Mouse (Mus musculus): ENCODE data around the gene Prdm15.

DNA sequence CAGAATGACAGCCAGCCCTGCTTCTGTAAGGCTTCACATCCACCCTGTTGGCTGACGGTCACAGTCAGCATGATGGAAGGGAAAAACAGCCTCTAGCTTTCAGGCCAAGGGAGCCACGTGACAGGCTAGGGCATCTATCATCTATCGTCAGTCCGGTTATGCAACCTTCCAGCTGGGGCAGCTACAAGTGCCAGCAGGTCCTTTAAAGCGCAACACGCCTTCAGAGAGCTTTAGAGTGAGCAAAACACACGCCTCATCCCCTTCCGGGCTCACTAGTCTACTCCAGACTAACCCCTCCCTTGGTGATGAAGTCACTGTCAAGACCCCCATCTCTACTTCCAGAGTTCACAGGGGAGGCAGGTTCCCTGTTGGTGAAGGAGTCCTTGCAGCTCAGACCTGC, 99.8 kb downstream of the Prdm15 start:
- peak; percentile 62 for TF ChIP-seq USF1 (IDR thresholded peaks at IDR 0.05; ENCODE audit: low read depth)
- TF ChIP-seq MYOD1 (IDR thresholded peaks at IDR 0.05; ENCODE audit: control insufficient read depth, insufficient read length, low read depth): no peak
